Mouse (Mus musculus): Measurements from ENCODE around the gene Mavs.

The Mavs gene

GRCm38 (mm10) chr2:131262680-131263670 is 29.1 kb downstream of the Mavs start:
- no peak for DNase-seq

- DNase-seq, result no peak
Observed at GRCm38 (mm10) chr2:131264027-131264426, 30.2 kb downstream of the Mavs start.

GRCm38 (mm10) chr2:131265056-131265455 is 31.2 kb downstream of the Mavs start:
- no peak for DNase-seq

- no peak for DNase-seq
Observed at GRCm38 (mm10) chr2:131275493-131275892, 41.6 kb downstream of the Mavs start.

GRCm38 (mm10) chr2:131276722-131277121 is 42.9 kb downstream of the Mavs start:
- DNase-seq, result no peak

- DNase-seq, result no peak
Observed at GRCm38 (mm10) chr2:131281596-131281995, 47.7 kb downstream of the Mavs start.

GRCm38 (mm10) chr2:131286276-131286675 is 52.4 kb downstream of the Mavs start:
- no peak for DNase-seq

- DNase-seq, result no peak
Observed at GRCm38 (mm10) chr2:131290669-131291068, 56.8 kb downstream of the Mavs start.

GRCm38 (mm10) chr2:131296746-131297261 is 62.9 kb downstream of the Mavs start:
- DNase-seq, result no peak

All from kidney, postnatal 10 days (tissue).